Mouse (Mus musculus) right cerebral cortex, postnatal 14 days (tissue): ENCODE results near the gene Fgf8.

Experiments
- DNase-seq: peaks from one replicate; pipeline ENCODE4 v3.0.0; 2022

The Fgf8 gene

DNA sequence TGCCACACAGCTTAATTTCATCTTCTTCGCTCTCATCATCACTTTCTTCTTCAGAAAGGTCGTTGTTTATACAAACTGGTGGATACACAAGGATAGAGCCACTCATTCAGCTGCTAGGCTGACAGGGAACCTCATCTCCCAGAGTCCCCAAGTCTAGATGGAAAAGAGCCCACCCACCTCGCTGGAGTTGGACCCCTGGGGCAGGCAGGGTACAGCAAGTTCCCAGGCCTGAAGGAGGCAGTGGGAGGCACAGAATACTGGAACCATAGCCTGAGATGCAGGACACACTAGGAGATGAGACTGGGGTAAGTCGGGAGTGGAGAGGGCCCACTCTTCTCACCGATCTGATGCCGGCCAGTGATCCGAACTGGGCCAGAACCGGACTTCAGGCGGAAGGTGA is 5.5 kb upstream of the Fgf8 start:
- no peak for DNase-seq

- DNase-seq, result peak; percentile 88
Measured at GRCm38 (mm10) chr19:45747028-45747867, 4.5 kb upstream of the Fgf8 start.

DNA sequence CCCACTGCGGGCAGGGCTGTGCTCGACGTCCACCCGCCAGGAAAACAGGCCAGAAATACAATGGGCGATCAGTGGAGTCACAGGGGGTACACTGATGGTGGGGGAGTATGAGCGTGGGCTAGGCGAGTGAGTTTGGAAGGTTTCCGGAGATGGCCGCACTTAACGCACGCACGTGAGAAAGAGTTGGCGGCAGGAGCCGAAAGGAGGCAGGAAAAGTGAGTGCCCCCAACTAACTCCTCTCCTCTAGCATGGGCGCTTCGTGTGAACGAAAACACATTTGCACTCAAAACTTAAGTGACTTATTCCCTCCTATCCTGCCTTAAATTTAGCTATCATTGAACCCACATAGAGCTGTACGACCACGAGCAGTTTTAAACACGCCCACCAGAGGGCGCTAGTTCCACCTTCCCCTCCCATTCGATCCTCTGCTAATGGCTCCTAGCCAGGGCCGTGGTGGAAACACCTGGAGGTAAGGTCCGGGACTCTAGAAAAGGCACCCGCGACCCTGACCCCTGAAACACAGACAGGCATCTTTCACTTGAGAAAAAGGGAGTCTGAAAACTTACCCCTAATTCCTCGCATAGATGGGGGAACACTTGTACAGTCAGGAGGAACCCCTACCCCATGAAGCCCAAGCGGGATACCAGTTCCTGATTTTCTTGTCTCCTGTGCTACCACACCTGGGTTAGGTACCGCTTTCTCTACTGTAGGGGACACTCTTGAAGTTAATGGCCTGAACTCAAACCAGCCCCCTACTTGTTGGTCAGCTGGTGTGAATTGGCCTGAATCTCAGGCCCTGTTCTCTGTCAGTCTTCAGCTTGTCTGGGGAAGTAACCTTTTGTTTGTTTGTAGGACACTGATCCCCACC is 3.7 kb upstream of the Fgf8 start:
- DNase-seq, result peak; percentile 73

DNA sequence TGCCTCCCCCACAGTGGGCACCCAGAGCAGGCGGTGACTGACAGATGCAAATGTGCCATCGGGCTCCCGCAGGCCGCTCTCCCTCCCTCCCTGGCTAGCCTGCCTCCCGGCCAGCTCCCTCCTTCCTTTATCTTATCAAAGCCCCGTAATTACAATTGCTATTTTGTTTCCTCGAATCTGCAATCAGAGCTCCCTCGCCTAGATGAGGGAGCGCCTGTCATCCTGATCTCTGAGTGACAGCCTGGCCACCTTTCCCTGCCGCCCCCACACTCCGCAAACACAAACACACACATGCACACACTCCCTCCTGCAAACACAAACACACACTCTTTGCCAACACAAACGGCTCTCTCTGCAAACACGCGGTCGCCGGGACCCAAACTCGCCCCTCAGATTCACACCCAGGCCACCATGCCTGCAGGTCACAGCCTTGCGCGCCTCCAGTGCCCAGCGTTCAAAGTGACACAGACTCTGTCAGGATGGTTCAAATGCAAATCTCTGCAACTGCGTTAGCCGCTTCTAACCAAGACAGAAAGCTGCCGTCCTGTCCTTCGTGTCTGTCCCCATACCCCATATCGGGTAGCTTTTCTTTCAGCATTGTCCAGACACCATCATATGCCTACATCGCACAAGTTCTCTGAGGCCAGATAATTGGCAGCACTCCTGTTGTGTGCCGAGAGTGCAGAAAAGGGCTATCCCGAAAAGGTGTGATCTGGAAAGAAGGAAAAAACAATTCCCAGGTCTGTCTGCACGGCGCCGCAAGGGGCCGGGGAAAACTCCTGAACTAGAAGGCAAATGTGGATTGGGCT is 2.8 kb upstream of the Fgf8 start:
- DNase-seq, result no peak

DNA sequence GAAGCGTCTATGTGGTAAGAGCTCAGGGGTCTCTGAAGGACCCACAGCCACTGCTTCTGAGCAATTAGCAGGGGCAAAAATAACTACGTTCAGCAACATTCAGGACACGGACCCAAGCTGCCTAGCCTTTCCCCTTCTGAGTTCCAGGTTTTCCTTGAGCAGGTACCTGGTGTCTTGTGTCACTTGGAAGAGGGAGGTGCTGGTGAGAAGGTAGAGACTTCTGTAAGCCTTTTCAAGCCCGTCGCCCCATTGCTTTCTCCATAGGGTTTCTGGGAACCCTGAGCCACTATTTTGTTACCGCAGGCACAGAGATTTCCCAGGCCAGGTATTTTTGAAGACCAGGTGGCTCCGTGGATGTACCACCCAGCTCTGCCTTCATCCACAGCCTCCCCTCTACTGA is 904 bp upstream of the Fgf8 start:
- DNase-seq, result no peak

DNA sequence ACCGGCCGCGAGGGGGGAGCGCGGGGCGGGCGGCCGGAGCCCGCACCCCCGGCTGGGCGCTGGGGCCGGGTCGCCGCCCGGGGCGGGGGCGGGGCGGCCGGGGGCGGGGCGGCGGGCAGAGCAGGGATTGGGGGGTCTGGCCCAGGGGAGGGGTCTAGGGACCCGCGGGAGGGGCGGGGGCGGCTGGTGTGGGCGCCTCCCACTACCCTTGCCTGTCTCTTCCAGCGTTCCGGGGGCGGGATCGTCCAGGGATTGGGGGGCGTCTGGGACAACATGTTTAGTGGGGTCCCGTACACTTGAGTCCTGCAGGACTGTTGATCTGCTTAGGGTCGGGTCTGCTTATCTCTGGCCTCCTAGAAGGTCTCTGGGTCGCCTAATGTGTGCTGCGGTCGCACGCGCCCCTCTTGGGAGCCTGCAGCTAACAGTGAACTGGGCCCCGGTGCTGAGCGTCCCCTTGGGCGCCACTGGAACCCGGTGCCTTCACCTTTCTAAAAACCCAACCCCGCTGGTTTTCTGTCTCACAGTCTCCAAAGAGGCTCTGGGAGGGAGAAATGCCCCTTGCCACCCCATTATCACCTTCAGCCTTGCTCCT is 365 bp upstream of the Fgf8 start:
- DNase-seq, result no peak

DNA sequence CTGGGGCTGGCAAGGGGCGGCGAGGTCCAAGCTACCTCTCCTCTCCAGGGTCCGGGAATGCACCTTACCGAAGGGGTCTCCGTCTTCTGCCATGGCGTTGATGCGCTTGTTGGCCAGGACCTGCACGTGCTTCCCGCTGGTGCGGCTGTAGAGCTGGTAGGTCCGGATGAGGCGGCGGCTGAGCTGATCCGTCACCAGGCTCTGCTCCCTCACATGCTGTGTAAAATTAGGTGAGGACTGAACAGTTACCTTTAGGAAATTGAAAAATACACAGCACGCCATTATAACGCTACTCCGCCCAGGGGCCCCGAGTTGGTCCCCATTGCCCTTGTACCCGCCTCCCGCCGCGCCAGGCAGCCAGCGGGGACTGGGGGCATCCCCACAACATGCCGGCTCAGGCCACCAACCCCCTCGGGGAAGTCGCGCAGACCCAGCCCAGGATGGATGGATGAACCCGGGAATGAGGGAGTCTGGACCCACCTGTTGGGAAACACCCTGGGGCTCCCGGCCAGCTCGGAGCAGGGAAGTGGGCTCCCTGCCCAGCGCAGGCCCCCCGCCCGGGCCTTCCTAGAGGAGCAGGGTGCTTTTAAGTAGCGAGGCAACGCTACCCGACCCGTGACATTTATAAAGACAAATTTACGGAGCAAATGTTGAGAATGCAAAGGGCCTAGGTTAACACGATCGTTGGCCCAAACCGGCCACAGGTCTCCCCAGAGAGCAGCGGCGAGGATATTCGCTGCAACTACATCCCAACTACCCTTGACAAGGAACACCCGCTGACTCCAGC is 1.1 kb downstream of the Fgf8 start:
- no peak for DNase-seq

DNA sequence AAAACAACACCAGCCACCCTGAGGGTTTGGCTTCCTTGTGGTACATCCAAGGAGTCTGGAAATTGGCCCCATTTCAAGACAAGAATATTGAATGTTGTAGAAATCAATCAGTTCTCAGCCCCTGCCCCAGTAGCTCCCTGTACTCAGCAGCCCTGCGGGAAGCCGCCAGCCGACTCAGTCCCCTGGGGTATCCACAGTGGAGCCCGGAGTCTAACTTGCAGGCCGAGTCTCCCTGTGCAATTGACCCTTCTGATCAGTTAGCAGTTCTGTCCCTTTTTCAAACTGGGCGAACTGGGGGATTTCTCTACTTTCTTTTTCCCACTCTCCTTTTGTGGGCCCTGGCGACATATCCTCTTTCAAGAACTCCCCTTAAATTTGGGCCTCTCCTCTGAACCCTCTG is 1.9 kb downstream of the Fgf8 start:
- DNase-seq, result no peak

DNA sequence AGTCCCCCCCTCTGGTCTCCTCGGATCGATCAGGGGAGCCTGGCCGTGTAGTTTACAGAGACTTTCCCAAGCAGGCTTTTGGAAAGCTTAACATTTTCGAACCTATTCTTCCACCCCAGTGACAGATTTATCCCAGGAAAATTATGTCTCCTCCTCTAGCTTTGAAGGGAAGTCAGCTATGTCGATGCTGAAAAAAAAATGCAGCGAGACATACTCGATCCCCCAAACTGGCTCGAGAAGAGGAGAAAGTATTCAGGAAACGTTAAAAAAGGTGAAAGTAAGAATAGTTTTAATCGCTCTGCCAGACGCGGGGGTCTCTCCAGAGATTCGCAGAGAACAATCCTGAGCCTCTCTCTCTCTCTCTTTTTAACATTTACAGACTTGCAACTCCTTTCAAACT is 2.5 kb downstream of the Fgf8 start:
- no peak for DNase-seq

GRCm38 (mm10) chr19:45738521-45738920 is 4.2 kb downstream of the Fgf8 start:
- no peak for DNase-seq

- DNase-seq, result no peak
Measured at GRCm38 (mm10) chr19:45737846-45738484, 4.8 kb downstream of the Fgf8 start.

DNA sequence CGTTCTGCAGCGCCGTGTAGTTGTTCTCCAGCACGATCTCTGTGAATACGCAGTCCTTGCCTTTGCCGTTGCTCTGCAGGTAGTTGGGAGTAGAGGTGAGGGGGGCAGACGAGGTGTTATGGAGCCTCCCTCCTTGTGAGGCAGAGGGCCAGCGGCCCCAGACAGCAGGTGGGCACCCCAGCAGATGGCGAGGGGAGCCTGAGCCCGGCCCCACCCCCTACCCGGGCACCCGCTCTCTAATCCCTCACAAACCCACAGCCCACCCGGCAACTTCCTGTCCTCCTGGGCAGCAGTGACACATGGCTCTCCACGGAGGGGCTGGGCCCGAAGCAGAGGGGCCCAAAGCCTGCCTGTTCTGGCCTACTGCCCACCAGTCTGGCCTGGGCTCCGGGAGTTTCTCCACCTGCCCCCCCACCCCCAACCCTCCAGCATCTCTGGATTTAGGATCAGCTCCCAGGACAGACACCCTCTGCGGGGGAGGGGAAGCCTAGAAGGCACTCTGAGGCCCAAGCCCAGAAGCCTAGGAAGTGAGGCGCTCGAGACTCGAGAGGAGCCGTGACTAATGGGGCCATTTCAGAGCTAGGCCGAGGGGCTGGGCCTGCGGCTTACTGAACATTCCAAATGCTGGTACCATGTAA is 5.4 kb downstream of the Fgf8 start:
- no peak for DNase-seq

- no peak for DNase-seq
Measured at GRCm38 (mm10) chr19:45736855-45737207, 5.9 kb downstream of the Fgf8 start.

DNA sequence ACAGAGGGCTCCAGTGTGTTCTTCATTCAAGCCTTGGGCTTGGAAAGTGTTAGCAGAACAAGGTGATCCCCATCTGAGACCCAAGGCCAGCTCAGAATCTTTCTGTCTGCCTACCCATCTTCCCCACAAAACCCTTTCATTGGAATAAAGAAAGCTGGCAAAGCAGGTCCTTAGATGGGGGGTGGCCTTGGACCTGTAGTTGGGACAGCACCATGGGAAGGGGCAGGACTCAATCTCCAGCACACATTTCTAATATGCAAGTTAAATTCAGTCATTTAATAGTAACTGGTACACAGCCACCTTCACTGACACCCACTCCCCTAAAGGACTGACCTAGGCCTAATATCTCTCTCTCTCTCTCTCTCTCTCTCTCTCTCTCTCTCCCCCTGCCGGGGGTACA is 6.5 kb downstream of the Fgf8 start:
- DNase-seq, result no peak

- DNase-seq, result no peak
Measured at GRCm38 (mm10) chr19:45734762-45735161, 8.0 kb downstream of the Fgf8 start.

DNA sequence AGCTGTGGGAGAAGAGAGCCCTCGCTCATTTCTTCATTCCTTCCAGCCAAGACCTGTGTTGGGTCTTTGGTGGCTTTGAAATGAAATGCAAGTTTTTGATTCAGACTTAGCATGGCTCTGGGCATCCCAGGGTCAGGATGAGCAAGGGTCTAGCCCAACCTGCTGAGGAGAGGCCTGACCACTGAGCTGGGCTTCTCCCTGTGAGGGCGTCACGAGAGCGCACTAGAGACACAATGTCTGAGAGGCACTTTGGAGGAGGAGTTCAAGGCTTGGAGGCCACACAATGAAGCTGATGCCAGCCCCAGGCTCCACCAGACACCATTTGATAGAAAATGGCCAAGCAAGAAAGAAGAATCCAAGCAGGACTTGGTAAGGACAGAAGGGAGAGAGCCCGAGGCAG is 8.5 kb downstream of the Fgf8 start:
- no peak for DNase-seq

DNA sequence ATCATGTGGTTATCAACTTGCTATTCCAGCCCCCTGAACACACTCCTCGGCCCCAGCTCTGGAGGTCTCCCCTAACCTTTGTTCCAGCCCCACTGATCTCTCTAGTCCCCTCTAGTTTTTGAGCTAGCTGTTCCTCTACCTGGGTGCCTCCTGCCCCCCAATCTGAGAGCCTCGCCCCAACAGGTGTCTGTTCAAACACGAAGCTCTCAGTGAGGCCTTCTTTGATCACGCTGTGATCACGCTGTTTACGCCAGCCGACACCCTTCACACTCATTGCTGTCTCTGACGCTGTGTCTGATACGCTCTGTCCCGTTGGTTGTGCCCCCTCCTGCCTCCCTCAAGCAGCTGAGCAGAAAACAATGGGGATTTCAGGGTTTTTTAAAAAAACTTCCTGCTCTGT is 9.2 kb downstream of the Fgf8 start:
- DNase-seq, result no peak

DNA sequence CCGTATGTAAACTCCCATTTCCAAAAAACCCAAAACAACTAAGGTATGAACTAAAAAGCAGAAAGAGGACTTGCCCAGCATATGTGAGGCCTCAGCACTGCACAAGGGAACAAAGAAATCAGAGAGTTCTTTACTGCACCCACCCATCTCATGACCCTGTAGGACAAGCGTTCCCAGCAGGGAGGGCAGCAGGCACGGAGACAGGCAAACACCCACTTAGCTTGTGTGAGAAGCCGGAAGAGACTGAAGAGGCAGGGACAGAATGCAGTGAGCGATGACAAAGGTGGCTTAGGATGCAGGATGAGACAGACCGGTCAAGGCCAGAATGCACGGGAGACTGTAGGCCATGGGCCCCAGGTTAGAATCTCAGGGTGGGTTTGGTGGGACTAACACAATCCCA is 11.1 kb downstream of the Fgf8 start:
- no peak for DNase-seq

DNA sequence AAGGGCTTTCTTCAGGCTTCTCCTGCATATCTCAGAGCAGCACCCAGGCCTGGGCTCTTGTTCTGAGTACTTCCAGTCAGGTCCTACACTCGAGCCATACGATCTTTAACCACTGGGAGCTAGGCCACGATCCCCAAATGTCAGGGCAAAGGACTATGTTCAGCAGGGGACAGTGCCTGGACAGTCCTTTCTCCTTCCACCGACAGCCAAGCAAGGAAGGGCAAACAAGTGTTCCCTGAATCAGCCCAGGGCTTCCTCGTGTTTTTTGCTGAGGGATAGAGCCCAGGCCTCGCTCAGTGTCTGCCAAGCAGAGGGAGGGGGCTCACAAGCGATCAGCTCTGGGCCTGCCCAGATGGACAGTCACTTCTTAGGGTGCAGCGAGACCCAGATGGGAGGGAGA is 12.7 kb downstream of the Fgf8 start:
- no peak for DNase-seq

- no peak for DNase-seq
Measured at GRCm38 (mm10) chr19:45727231-45727630, 15.5 kb downstream of the Fgf8 start.

DNA sequence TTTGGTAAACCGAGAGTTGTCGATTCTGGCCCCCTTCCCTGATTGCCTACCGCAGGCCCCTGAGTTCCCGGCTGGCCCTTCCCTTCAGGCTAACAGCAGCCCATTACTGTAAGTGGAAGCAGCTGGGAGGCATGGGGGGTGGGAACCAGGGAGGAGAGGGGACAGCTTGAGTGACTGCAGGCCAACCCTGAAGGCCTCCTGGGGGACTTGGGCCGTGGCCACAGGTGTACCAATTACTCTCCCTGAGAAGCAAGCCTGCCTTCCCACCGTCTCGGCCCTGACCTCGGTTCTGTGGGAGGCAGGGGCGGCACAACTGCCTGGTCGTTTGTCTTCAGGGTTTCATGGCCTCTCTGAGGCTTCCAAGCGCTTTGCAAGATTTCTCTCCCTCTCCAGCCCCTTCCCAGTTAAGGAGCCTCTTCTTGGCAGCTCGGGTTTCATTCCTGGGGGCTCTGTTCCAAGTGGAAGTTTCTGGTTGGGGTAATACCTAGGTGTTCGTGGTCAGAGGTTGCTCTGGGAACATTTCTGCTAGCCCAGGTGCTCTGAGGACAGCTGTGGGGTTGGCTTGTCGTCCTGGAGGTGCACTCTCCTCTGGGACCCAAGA is 16.9 kb downstream of the Fgf8 start:
- DNase-seq, result no peak
